Mouse (Mus musculus): ENCODE results near the gene Mob3b. TPM values are rescaled to one million over a fixed set of nuclear protein-coding genes. Genes with fewer than 3 reads are reported as not detected.

Mob3b gene
- polyA plus RNA-seq, 2 experiments: 1.4 to 2.6 TPM

DNA sequence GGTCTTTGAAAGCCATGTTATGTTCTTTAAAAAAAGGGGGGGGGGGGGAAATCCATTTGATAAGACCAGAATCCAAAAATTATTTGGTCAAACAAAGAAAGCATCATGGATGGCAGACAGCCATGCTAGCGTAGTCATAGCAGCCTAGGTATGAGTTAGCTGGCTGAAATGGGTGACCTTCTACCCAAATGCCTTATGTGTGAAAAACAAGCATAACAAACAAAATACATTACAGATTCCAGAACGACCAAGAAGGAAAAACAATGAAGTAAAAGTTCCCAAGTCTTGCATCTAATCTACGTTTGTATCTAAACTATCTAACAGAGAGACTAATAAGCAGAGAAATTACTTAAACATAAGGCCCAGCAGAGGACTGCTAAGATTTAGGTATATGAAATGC, 6.6 kb downstream of the Mob3b start:
- 54% methylated on average over 3 of the region's 3 CpGs for WGBS (ENCODE audit: insufficient replicate concordance)
- H3K9ac ChIP-seq (replicated peaks): no peak overlapping the region
- DNase-seq (ENCODE audit: low read depth in 3 of 3, low spot score in 3 of 3): no peak
- H3K4me2 ChIP-seq (ENCODE audit: low read depth): no peak overlapping the region
- no peaks in the 10 kb centered on the region for H3K9me3 ChIP-seq (ENCODE audit: control insufficient read depth, low read length)
- no peak for ATAC-seq (ENCODE audit: insufficient read depth)
- H3K4me1 ChIP-seq (replicated peaks; ENCODE audit: control insufficient read depth in 2 of 2, insufficient read depth in 2 of 2, low read length in 1 of 2): peaks cover 0 to 1% of the 10 kb centered on the region in 2 experiments; a peak in 1 of 4 replicates
- no peaks in the 10 kb centered on the region; the same call in 1 of the 2 replicates for H3K27me3 ChIP-seq (ENCODE audit: control insufficient read depth, insufficient read depth, low read length)
- H3K36me3 ChIP-seq (replicated peaks; ENCODE audit: control insufficient read depth, insufficient read depth, low read depth): no peaks in the 10 kb centered on the region
- no peak overlapping the region for H3K27ac ChIP-seq
- H3K4me3 ChIP-seq (ENCODE audit: insufficient read depth in 1 of 2, low read depth in 2 of 2, low read length in 2 of 2): no peak overlapping the region
- TF ChIP-seq EP300 (IDR thresholded peaks at IDR 0.05; ENCODE audit: low read depth) (no peak), CTCF (IDR thresholded peaks at IDR 0.05; ENCODE audit: low read depth) (no peak)

DNA sequence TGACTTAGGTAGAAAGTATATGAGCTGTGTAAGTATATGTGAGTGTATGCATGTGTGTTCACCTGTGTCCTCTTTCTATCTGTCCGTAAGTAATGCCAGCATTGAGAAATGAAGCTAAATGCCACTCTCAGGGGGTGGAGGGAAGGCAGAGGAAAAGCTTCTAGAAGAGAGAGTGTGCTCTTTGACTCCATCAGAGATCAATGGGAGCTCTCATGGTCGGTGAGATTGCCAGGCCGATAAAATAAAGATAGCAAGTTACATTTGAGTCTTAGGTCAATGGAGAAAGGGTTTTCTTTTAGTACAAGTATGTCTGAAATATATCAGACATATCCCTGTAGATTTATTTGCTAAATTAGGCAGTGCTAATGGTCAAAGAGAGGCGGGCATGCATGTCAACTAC, 9.0 kb downstream of the Mob3b start:
- H3K27ac ChIP-seq: no peak overlapping the region
- H3K27me3 ChIP-seq (ENCODE audit: control insufficient read depth, insufficient read depth, low read length): no peaks in the 10 kb centered on the region
- TF ChIP-seq EP300 (IDR thresholded peaks at IDR 0.05; ENCODE audit: low read depth): no peak
- TF ChIP-seq CTCF (IDR thresholded peaks at IDR 0.05; ENCODE audit: low read depth): no peak
- H3K4me2 ChIP-seq (ENCODE audit: low read depth): no peak overlapping the region
- H3K4me3 ChIP-seq (ENCODE audit: insufficient read depth in 1 of 2, low read depth in 2 of 2, low read length in 2 of 2): no peak overlapping the region
- no peak for DNase-seq (ENCODE audit: low read depth in 3 of 3, low spot score in 3 of 3)
- H3K4me1 ChIP-seq (replicated peaks; ENCODE audit: control insufficient read depth in 2 of 2, insufficient read depth in 2 of 2, low read length in 1 of 2): no peaks in the 10 kb centered on the region
- H3K9me3 ChIP-seq (ENCODE audit: control insufficient read depth, low read length): no peaks in the 10 kb centered on the region
- WGBS (ENCODE audit: insufficient replicate concordance): 69% methylated on average over 4 of the region's 4 CpGs
- no peak overlapping the region for H3K9ac ChIP-seq (replicated peaks)
- H3K36me3 ChIP-seq (replicated peaks; ENCODE audit: control insufficient read depth, insufficient read depth, low read depth): no peaks in the 10 kb centered on the region
- no peak for ATAC-seq (ENCODE audit: insufficient read depth)

DNA sequence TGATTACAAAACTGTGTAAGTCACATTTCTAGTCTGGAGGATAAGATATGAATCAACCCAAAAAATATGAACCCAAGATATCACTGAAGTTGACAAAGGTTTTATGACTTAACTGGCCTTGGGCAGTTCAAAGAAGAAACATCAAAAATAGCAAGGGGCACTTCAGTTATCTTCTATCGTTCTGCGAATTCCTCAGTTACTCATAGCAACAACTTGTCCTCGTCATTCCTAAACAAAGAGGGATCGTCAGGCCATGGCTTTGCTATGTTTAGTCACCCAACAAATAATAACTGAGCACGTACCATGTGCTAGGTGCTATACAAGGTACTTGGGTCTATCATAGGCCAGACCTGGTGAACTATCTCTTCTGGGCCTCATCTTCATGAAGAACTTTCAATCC, 10.7 kb downstream of the Mob3b start:
- ATAC-seq (ENCODE audit: insufficient read depth) (no peak), DNase-seq (ENCODE audit: low read depth in 3 of 3, low spot score in 3 of 3) (no peak)
- 72% methylated on average over 5 of the region's 5 CpGs for WGBS (ENCODE audit: insufficient replicate concordance)

DNA sequence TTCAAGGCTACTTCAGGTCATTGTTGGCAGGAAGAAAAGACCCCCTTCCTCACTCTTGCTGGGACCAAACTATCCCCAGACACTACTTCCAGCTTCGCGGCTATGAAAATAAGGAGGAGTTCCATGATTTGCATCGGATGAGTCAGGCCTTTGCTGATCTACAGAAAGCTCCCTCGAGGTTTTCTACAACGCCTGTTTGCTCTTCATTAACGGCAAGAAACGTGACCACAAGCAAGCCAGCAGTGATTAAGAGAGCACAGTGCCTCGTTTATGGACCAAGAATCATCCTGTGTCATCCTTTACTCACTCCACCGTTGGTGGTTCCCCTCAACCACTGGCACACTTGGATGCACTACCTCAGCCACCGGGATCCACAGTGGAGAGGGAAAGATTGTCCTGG, 11.6 kb downstream of the Mob3b start:
- DNase-seq (ENCODE audit: low read depth in 3 of 3, low spot score in 3 of 3) (no peak), ATAC-seq (ENCODE audit: insufficient read depth) (no peak)
- Histone ChIP-seq H3K4me1 (replicated peaks; ENCODE audit: control insufficient read depth in 2 of 2, insufficient read depth in 2 of 2, low read length in 1 of 2) (no peaks in the 10 kb centered on the region), H3K9ac (replicated peaks) (no peak overlapping the region), H3K27me3 (ENCODE audit: control insufficient read depth, insufficient read depth, low read length) (no peaks in the 10 kb centered on the region), H3K4me2 (ENCODE audit: low read depth) (no peak overlapping the region), H3K27ac (no peak overlapping the region), H3K36me3 (replicated peaks; ENCODE audit: control insufficient read depth, insufficient read depth, low read depth) (no peaks in the 10 kb centered on the region), H3K9me3 (ENCODE audit: control insufficient read depth, low read length) (no peaks in the 10 kb centered on the region), H3K4me3 (ENCODE audit: insufficient read depth in 1 of 2, low read depth in 2 of 2, low read length in 2 of 2) (no peak overlapping the region)
- 65% methylated on average over 10 of the region's 10 CpGs for WGBS (ENCODE audit: insufficient replicate concordance)
- TF ChIP-seq CTCF (IDR thresholded peaks at IDR 0.05; ENCODE audit: low read depth): no peak
- no peak for TF ChIP-seq EP300 (IDR thresholded peaks at IDR 0.05; ENCODE audit: low read depth)

More for the DNA sequence above, 10.7 kb downstream of the Mob3b start:
- no peaks in the 10 kb centered on the region for H3K27me3 ChIP-seq (ENCODE audit: control insufficient read depth, insufficient read depth, low read length)
- H3K4me2 ChIP-seq (ENCODE audit: low read depth): no peak overlapping the region
- H3K9ac ChIP-seq (replicated peaks): no peak overlapping the region
- no peak overlapping the region for H3K4me3 ChIP-seq (ENCODE audit: insufficient read depth in 1 of 2, low read depth in 2 of 2, low read length in 2 of 2)
- H3K36me3 ChIP-seq (replicated peaks; ENCODE audit: control insufficient read depth, insufficient read depth, low read depth): no peaks in the 10 kb centered on the region
- H3K4me1 ChIP-seq (replicated peaks; ENCODE audit: control insufficient read depth in 2 of 2, insufficient read depth in 2 of 2, low read length in 1 of 2): no peaks in the 10 kb centered on the region
- H3K9me3 ChIP-seq (ENCODE audit: control insufficient read depth, low read length): no peaks in the 10 kb centered on the region
- no peak overlapping the region for H3K27ac ChIP-seq
- TF ChIP-seq EP300 (IDR thresholded peaks at IDR 0.05; ENCODE audit: low read depth) (no peak), CTCF (IDR thresholded peaks at IDR 0.05; ENCODE audit: low read depth) (no peak)

DNA sequence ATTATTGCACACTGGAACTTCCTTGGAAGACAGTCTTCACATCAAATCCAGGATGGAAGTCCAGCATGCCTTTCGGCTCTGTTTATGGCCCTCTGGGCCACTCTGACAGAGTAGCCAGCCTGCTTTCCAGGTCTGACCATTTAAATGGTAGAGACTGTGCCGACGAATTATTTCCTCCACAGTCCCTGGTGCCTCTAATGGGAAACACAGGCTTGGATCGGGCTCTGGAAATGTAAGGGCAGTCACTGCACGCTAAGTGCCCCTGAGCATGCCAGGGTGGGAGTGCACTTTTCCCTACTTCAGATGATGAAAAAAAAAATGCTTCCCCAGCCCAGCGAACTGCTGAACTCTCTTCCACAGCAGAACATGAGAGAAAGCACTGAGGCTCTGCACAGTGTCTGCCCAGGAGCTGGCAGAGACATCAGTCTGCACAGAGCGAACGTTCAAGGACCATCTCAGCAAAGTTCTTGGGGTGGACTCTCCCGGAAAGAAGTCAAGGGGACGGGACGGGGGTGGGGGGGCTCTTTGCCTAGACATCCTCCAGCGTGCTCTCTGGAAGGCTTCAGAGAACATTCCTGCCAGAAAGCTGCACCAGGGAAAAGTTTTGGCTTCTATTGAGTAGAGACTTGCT, 13.7 kb downstream of the Mob3b start:
- Histone ChIP-seq H3K27ac (no peak overlapping the region), H3K4me2 (ENCODE audit: low read depth) (no peak overlapping the region), H3K4me1 (replicated peaks; ENCODE audit: control insufficient read depth in 2 of 2, insufficient read depth in 2 of 2, low read length in 1 of 2) (no peaks in the 10 kb centered on the region), H3K9me3 (ENCODE audit: control insufficient read depth, low read length) (no peaks in the 10 kb centered on the region), H3K4me3 (ENCODE audit: insufficient read depth in 1 of 2, low read depth in 2 of 2, low read length in 2 of 2) (no peak overlapping the region), H3K36me3 (replicated peaks; ENCODE audit: control insufficient read depth, insufficient read depth, low read depth) (no peaks in the 10 kb centered on the region), H3K27me3 (ENCODE audit: control insufficient read depth, insufficient read depth, low read length) (no peaks in the 10 kb centered on the region), H3K9ac (replicated peaks) (no peak overlapping the region)
- DNase-seq (ENCODE audit: low read depth in 3 of 3, low spot score in 3 of 3) (no peak), ATAC-seq (ENCODE audit: insufficient read depth) (no peak)
- 74% methylated on average over 12 of the region's 12 CpGs for WGBS (ENCODE audit: insufficient replicate concordance)
- no peak for TF ChIP-seq EP300 (IDR thresholded peaks at IDR 0.05; ENCODE audit: low read depth)
- no peak for TF ChIP-seq CTCF (IDR thresholded peaks at IDR 0.05; ENCODE audit: low read depth)
